Mouse (Mus musculus): ENCODE measurements around the gene Zbtb43.

Zbtb43 gene

GRCm38 (mm10) chr2:33429339-33429738 lies 39.0 kb downstream of the Zbtb43 start:
- no peak for DNase-seq

- no peak for DNase-seq
Observed at GRCm38 (mm10) chr2:33426640-33427398, 41.5 kb downstream of the Zbtb43 start.

GRCm38 (mm10) chr2:33417454-33417853 lies 50.9 kb downstream of the Zbtb43 start:
- no peak for DNase-seq

- no peak for DNase-seq
Observed at GRCm38 (mm10) chr2:33414019-33414418, 54.3 kb downstream of the Zbtb43 start.

GRCm38 (mm10) chr2:33412111-33412510 lies 56.2 kb downstream of the Zbtb43 start:
- no peak for DNase-seq

- no peak for DNase-seq
Observed at GRCm38 (mm10) chr2:33403511-33404003, 64.8 kb downstream of the Zbtb43 start.

GRCm38 (mm10) chr2:33402638-33403037 lies 65.7 kb downstream of the Zbtb43 start:
- DNase-seq, result no peak

GRCm38 (mm10) chr2:33402236-33402635 lies 66.1 kb downstream of the Zbtb43 start:
- DNase-seq, result peak; percentile 44 to 53

- peak; percentile 9 to 29 for DNase-seq
Observed at GRCm38 (mm10) chr2:33401217-33401616, 67.1 kb downstream of the Zbtb43 start.

- DNase-seq, result no peak
Observed at GRCm38 (mm10) chr2:33400541-33400940, 67.8 kb downstream of the Zbtb43 start.
